Mouse (Mus musculus) CH12.LX (cell line): ENCODE measurements at regions not wholly inside any gene's neighbourhood (a gene's known extent, or its start where the extent isn't known, plus 50 kb on each side); places are given as distances from the start of the nearest gene placed in this dataset.

ENCODE experiments used
- DNase-seq: peaks from one replicate; pipeline ENCODE4 v3.0.0-alpha.2; 2013; ENCODE audit errors: extremely low read depth
- H3K27ac ChIP-seq: 2 replicates; pipeline ENCODE4 v1.5.1; 2012; ENCODE audit warnings: low read depth, mild to moderate bottlenecking, control low read depth, moderate library complexity; ENCODE audit not compliant: insufficient read depth
- H3K27me3 ChIP-seq: replicated peaks from 2 replicates; pipeline ENCODE3; 2012; ENCODE audit warnings: inconsistent platforms
- H3K36me3 ChIP-seq, 2 experiments: replicated peaks in 1 of 2; 2 replicates each; pipeline versions ENCODE3 to v1.6.1; 2012; ENCODE audit warnings: inconsistent platforms in 1 of 2, low read length in 1 of 2, mild to moderate bottlenecking in 1 of 2, mixed read lengths in 1 of 2, moderate library complexity in 1 of 2; ENCODE audit not compliant: control insufficient read depth in 1 of 2, insufficient read depth in 1 of 2
- H3K4me1 ChIP-seq, 2 experiments: 2 replicates each; pipeline ENCODE4 v1.6.1; 2012; ENCODE audit warnings: inconsistent platforms in 1 of 2, moderate library complexity in 1 of 2; ENCODE audit not compliant: insufficient read depth in 2 of 2, control insufficient read depth in 1 of 2
- H3K4me2 ChIP-seq: 2 replicates; pipeline ENCODE4 v1.6.1; 2012; ENCODE audit warnings: low read depth, mild to moderate bottlenecking, control low read depth; ENCODE audit not compliant: poor library complexity, insufficient read depth, severe bottlenecking
- H3K4me3 ChIP-seq, 3 experiments: fragments of 150-350 bp in 1 of 3; sonication (generic) in 1 of 3; replicated peaks in 1 of 3; 2 replicates each; pipeline versions ENCODE3 to v1.5.1; 2011 to 2012; ENCODE audit warnings: low read depth in 2 of 3, low read length in 2 of 3, mild to moderate bottlenecking in 2 of 3, moderate library complexity in 2 of 3, control low read depth in 1 of 3, improper control_type of control experiment in 1 of 3, inconsistent platforms in 1 of 3, mixed read lengths in 1 of 3; ENCODE audit not compliant: poor library complexity in 1 of 3
- H3K79me2 ChIP-seq: replicated peaks from 2 replicates; pipeline ENCODE4 v1.6.1; 2012; ENCODE audit warnings: mild to moderate bottlenecking, moderate library complexity; ENCODE audit not compliant: control insufficient read depth, poor library complexity, insufficient read depth, severe bottlenecking; ENCODE audit errors: extremely low read depth
- H3K9ac ChIP-seq: 2 replicates; pipeline ENCODE4 v1.6.1; 2012; ENCODE audit warnings: low read depth, mild to moderate bottlenecking, control low read depth, moderate library complexity; ENCODE audit not compliant: insufficient read depth
- H3K9me3 ChIP-seq: replicated peaks from 2 replicates; pipeline ENCODE3; 2012; ENCODE audit warnings: low read length, inconsistent platforms, mixed read lengths
- CHD1 ChIP-seq: IDR thresholded peaks from 2 replicates; pipeline ENCODE4 v1.6.1; 2012; ENCODE audit warnings: low read depth, low read length, improper control_type of control experiment, inconsistent platforms
- CTCF ChIP-seq, 2 experiments: IDR thresholded peaks in 1 of 2; conservative IDR thresholded peaks in 1 of 2; 2 replicates each; pipeline ENCODE4 v1.5.1; 2011 to 2012; ENCODE audit warnings: low read depth in 2 of 2, low read length in 2 of 2, improper control_type of control experiment in 1 of 2, inconsistent platforms in 1 of 2, mild to moderate bottlenecking in 1 of 2, moderate library complexity in 1 of 2
- ELF1 ChIP-seq: IDR thresholded peaks from 2 replicates; pipeline ENCODE4 v1.6.1; 2014; ENCODE audit warnings: low read depth, mild to moderate bottlenecking, inconsistent platforms, low read length, improper control_type of control experiment
- EP300 ChIP-seq: IDR thresholded peaks from 2 replicates; pipeline ENCODE4 v1.6.1; 2011; ENCODE audit warnings: low read length, improper control_type of control experiment
- GABPA ChIP-seq: IDR thresholded peaks from 2 replicates; pipeline ENCODE4 v1.6.1; 2012; ENCODE audit warnings: low read depth, low read length, improper control_type of control experiment, inconsistent platforms; ENCODE audit not compliant: insufficient replicate concordance
- JUND ChIP-seq: conservative IDR thresholded peaks from 2 replicates; pipeline ENCODE4 v1.6.1; 2011; ENCODE audit warnings: low read depth, low read length, improper control_type of control experiment
- KAT2A ChIP-seq: IDR thresholded peaks from 2 replicates; pipeline ENCODE4 v1.6.1; 2012; ENCODE audit warnings: low read length, improper control_type of control experiment, inconsistent platforms; ENCODE audit not compliant: insufficient replicate concordance
- MAFK ChIP-seq: IDR thresholded peaks from 2 replicates; pipeline ENCODE4 v1.6.1; 2011; ENCODE audit warnings: low read length, improper control_type of control experiment; ENCODE audit not compliant: insufficient replicate concordance
- MEF2A ChIP-seq: IDR thresholded peaks from 2 replicates; pipeline ENCODE4 v1.6.1; 2014; ENCODE audit warnings: low read depth, mild to moderate bottlenecking, inconsistent platforms, low read length, improper control_type of control experiment, borderline replicate concordance
- RAD21 ChIP-seq: IDR thresholded peaks from 2 replicates; pipeline ENCODE4 v1.6.1; 2011; ENCODE audit warnings: low read depth, mild to moderate bottlenecking, low read length, improper control_type of control experiment, moderate library complexity
- RCOR1 ChIP-seq: conservative IDR thresholded peaks from 2 replicates; pipeline ENCODE4 v1.6.1; 2012; ENCODE audit warnings: low read depth, mild to moderate bottlenecking, inconsistent platforms, low read length, improper control_type of control experiment
- SIN3A ChIP-seq: IDR thresholded peaks from 2 replicates; pipeline ENCODE4 v1.6.1; 2012; ENCODE audit warnings: low read length, improper control_type of control experiment, inconsistent platforms
- SMC3 ChIP-seq: IDR thresholded peaks from 2 replicates; pipeline ENCODE4 v1.6.1; 2011; ENCODE audit warnings: low read depth, low read length, improper control_type of control experiment
- TCF12 ChIP-seq: IDR thresholded peaks from 2 replicates; pipeline ENCODE4 v1.6.1; 2014; ENCODE audit warnings: low read depth, mild to moderate bottlenecking, inconsistent platforms, low read length, improper control_type of control experiment
- USF1 ChIP-seq: IDR thresholded peaks from 2 replicates; pipeline ENCODE4 v1.6.1; 2014; ENCODE audit warnings: low read depth, mild to moderate bottlenecking, inconsistent platforms, low read length, improper control_type of control experiment
- ZKSCAN1 ChIP-seq: IDR thresholded peaks from 2 replicates; pipeline ENCODE4 v1.6.1; 2012; ENCODE audit warnings: low read depth, inconsistent platforms, low read length, improper control_type of control experiment, borderline replicate concordance
- ZMIZ1 ChIP-seq: IDR thresholded peaks from 2 replicates; pipeline ENCODE4 v1.6.1; 2012; ENCODE audit warnings: low read depth, mild to moderate bottlenecking, inconsistent platforms, low read length, improper control_type of control experiment
- dilution Hi-C: fragments of 300-500 bp; cut with MboI; formaldehyde crosslinking; loops from 2 replicates; pipeline ENCODE4 v1.14.3; 2020; ENCODE audit warnings: low sequenced_read_pairs; ENCODE audit not compliant: extremely low pct_unique_long_range_greater_than_20kb, extremely low pct_ligation_motif_present
- in situ Hi-C: fragments of 300-500 bp; cut with MboI; formaldehyde crosslinking; loops from 3 replicates; pipeline ENCODE4 v1.14.3; 2019; ENCODE audit warnings: low sequenced_read_pairs, low pct_ligation_motif_present, low pct_unique_long_range_greater_than_20kb, mixed read lengths

- H3K79me2 ChIP-seq = no peaks in the 10 kb centered on the region
- in situ Hi-C loops (no loop called here), dilution Hi-C loops (no loop called here)
- H3K9me3 ChIP-seq = peaks cover 17% of the 10 kb centered on the region
- H3K9ac ChIP-seq = no peak overlapping the region
- H3K4me1 ChIP-seq = no peaks in the 10 kb centered on the region
- H3K4me3 ChIP-seq = no peak overlapping the region
- DNase-seq = no peak
- no peak for TF ChIP-seq KAT2A
- TF ChIP-seq GABPA = no peak
- TF ChIP-seq ELF1 = no peak
- TF ChIP-seq EP300 = no peak
- no peak for TF ChIP-seq TCF12
- TF ChIP-seq CTCF (conservative IDR thresholded peaks at IDR 0.05 in 1 of 2, IDR thresholded peaks at IDR 0.05 in 1 of 2; ENCODE audit: low read depth in 2 of 2, low read length in 2 of 2) = no peak
- TF ChIP-seq JUND = no peak
- TF ChIP-seq RCOR1 = no peak
- no peak for TF ChIP-seq SMC3
- H3K27me3 ChIP-seq = no peaks in the 10 kb centered on the region
- H3K36me3 ChIP-seq = no peaks in the 10 kb centered on the region
- H3K4me2 ChIP-seq = no peak overlapping the region
- H3K27ac ChIP-seq = no peak overlapping the region
Measured at GRCm38 (mm10) chr12:28054444-28054843, 497.8 kb downstream of the Dcdc2c start.

GRCm38 (mm10) chr12:28047989-28048388 lies 504.2 kb downstream of the Dcdc2c start:
- dilution Hi-C loops (no loop called here), in situ Hi-C loops (no loop called here)
- H3K27ac ChIP-seq = no peak overlapping the region
- no peaks in the 10 kb centered on the region for H3K27me3 ChIP-seq
- no peaks in the 10 kb centered on the region for H3K4me1 ChIP-seq
- no peak for DNase-seq
- TF ChIP-seq CHD1 = no peak
- TF ChIP-seq USF1 = no peak
- TF ChIP-seq KAT2A = no peak
- TF ChIP-seq ZKSCAN1 = no peak
- TF ChIP-seq JUND = no peak
- no peak for TF ChIP-seq MAFK
- no peak for TF ChIP-seq MEF2A
- no peak for TF ChIP-seq SIN3A
- TF ChIP-seq RAD21 = no peak
- no peak for TF ChIP-seq ZMIZ1
- no peak overlapping the region for H3K4me2 ChIP-seq
- H3K9ac ChIP-seq = no peak overlapping the region
- peaks cover 16% of the 10 kb centered on the region for H3K9me3 ChIP-seq
- no peak overlapping the region for H3K4me3 ChIP-seq
- no peaks in the 10 kb centered on the region for H3K79me2 ChIP-seq
- H3K36me3 ChIP-seq = no peaks in the 10 kb centered on the region
